Mouse (Mus musculus) heart, embryonic 14.5 days (tissue): ENCODE data around the gene Upk3bl. TPM values are rescaled to one million over a fixed set of nuclear protein-coding genes. Genes with fewer than 3 reads are reported as not detected.
A peak's percentile ranks its signal among the peaks of the same experiment; 100 is the strongest.

ENCODE experiments used
- ATAC-seq: fragments of 200-750 bp; cut with Nextera tagmentation; 2 replicates; pipeline ENCODE4 v1.8.0; 2017; ENCODE audit warnings: low read depth, moderate TSS enrichment; ENCODE audit not compliant: insufficient number of reproducible peaks, insufficient read depth, low FRiP score
- H3K27ac ChIP-seq, 2 experiments: fragments of 200-500 bp in 1 of 2; fragments of 300-500 bp in 1 of 2; sonication (generic) in 1 of 2; replicated peaks in 1 of 2; 2 replicates each; pipeline ENCODE4 v1.5.1; 2012 to 2014; ENCODE audit warnings: low read depth in 2 of 2, low read length in 2 of 2, control low read depth in 1 of 2, mild to moderate bottlenecking in 1 of 2, mixed read lengths in 1 of 2; ENCODE audit not compliant: control insufficient read depth in 1 of 2, insufficient read depth in 1 of 2
- H3K27me3 ChIP-seq: fragments of 300-500 bp; sonication (generic); 2 replicates; pipeline ENCODE4 v1.6.1; 2014; ENCODE audit warnings: mild to moderate bottlenecking, low read length, control low read depth; ENCODE audit not compliant: control insufficient read depth, insufficient read depth
- H3K36me3 ChIP-seq: fragments of 300-500 bp; sonication (generic); 2 replicates; pipeline ENCODE4 v1.6.1; 2014; ENCODE audit warnings: mild to moderate bottlenecking, control low read depth, low read length, mixed read lengths; ENCODE audit not compliant: control insufficient read depth, insufficient read depth
- H3K4me1 ChIP-seq, 2 experiments: fragments of 200-500 bp in 1 of 2; fragments of 300-500 bp in 1 of 2; sonication (generic) in 1 of 2; 2 replicates each; pipeline ENCODE4 v1.6.1; 2012 to 2014; ENCODE audit warnings: low read length in 2 of 2, control low read depth in 1 of 2, mixed read lengths in 1 of 2; ENCODE audit not compliant: control insufficient read depth in 2 of 2, insufficient read depth in 2 of 2
- H3K4me2 ChIP-seq: fragments of 300-500 bp; sonication (generic); 2 replicates; pipeline ENCODE4 v1.6.1; 2014; ENCODE audit warnings: mild to moderate bottlenecking, low read length
- H3K4me3 ChIP-seq, 2 experiments: fragments of 200-500 bp in 1 of 2; fragments of 300-500 bp in 1 of 2; sonication (generic) in 1 of 2; 2 replicates each; pipeline ENCODE4 v1.5.1; 2012 to 2014; ENCODE audit warnings: low read length in 2 of 2, mild to moderate bottlenecking in 2 of 2, control low read depth in 1 of 2, low read depth in 1 of 2, moderate library complexity in 1 of 2; ENCODE audit not compliant: control insufficient read depth in 1 of 2, insufficient read depth in 1 of 2
- H3K9ac ChIP-seq: fragments of 300-500 bp; sonication (generic); 2 replicates; pipeline ENCODE4 v1.6.1; 2014; ENCODE audit warnings: mild to moderate bottlenecking, low read length
- H3K9me3 ChIP-seq: fragments of 300-500 bp; sonication (generic); 2 replicates; pipeline ENCODE4 v1.6.1; 2016; ENCODE audit warnings: low read length, control low read depth; ENCODE audit not compliant: control insufficient read depth
- WGBS: fragments of 180-500 bp; shearing (Covaris S2); extraction: QIAGEN DNeasy Blood & Tissue Kit; methylation state at CpG from one replicate; pipeline ENCODE4 v1.1.7; 2014; 5-methylcytosine and 5-hydroxymethylcytosine counted together
- polyA plus RNA-seq: library from polyadenylated mRNA; unstranded; fragments of >200 nt; fragmentation: Nextera tagmentation; extraction: Ambion mirVana; gene quantifications from 2 replicates; pipeline ENCODE4 v1.2.1, GENCODE M21; 2014

The Upk3bl gene
- polyA plus RNA-seq, 1 experiment from 2014 or later: 0.46 TPM

- no peaks in the 10 kb centered on the region for H3K27me3 ChIP-seq
- 79% methylated on average over 2 of the region's 2 CpGs for WGBS
- peaks cover 38 to 51% of the 10 kb centered on the region in 2 experiments for H3K4me1 ChIP-seq
Observed at GRCm38 (mm10) chr5:136018726-136019125, 35.6 kb upstream of the Upk3bl start.

DNA sequence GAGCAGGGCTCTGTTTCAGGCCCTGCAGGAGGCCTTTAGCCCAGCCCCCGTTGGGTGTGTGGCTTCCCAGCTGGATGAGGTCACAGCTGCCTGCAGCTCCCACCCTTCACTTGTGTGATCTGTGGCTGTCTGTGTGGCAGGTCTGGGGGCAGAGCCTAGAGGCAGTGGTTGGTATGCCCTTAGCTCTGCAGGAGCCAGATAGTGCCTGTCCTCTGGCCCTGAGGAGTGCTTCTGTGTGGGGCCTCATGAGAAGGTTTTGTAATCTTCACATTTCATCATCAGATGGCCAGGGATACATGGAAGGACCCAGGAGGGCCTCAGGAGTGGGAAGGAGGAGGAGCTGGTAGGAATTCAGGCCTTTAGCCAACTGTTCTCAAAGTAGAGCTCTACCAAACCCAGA is 34.4 kb upstream of the Upk3bl start:
- H3K4me3 ChIP-seq: no peak overlapping the region
- peak overlapping the region; percentile 14 to 57; a peak in 2 of 4 replicates for H3K27ac ChIP-seq
- H3K27me3 ChIP-seq: no peaks in the 10 kb centered on the region
- no peak overlapping the region for H3K9ac ChIP-seq
- peaks cover 40% of the 10 kb centered on the region; the same call in 1 of the 2 replicates for H3K36me3 ChIP-seq
- 0% methylated on average over 1 of the region's 1 CpGs for WGBS
- H3K4me2 ChIP-seq: no peak overlapping the region
- peaks cover 34 to 46% of the 10 kb centered on the region in 2 experiments for H3K4me1 ChIP-seq
- peak; percentile 48; the same call in 1 of the 2 replicates for ATAC-seq
- H3K9me3 ChIP-seq: no peaks in the 10 kb centered on the region

More at GRCm38 (mm10) chr5:136018726-136019125, 35.6 kb upstream of the Upk3bl start:
- ATAC-seq: no peak
- Histone ChIP-seq H3K9ac (no peak overlapping the region), H3K4me2 (no peak overlapping the region), H3K27ac (no peak overlapping the region), H3K4me3 (no peak overlapping the region), H3K36me3 (peaks cover 30% of the 10 kb centered on the region; the same call in 1 of the 2 replicates), H3K9me3 (no peaks in the 10 kb centered on the region)

GRCm38 (mm10) chr5:136025712-136026111 is 28.6 kb upstream of the Upk3bl start:
- no peaks in the 10 kb centered on the region for H3K9me3 ChIP-seq
- no peak overlapping the region for H3K9ac ChIP-seq
- no peak overlapping the region for H3K4me3 ChIP-seq
- H3K27ac ChIP-seq: no peak overlapping the region
- no peak for ATAC-seq
- H3K4me1 ChIP-seq: no peaks in the 10 kb centered on the region
- H3K4me2 ChIP-seq: no peak overlapping the region
- 76% methylated on average over 3 of the region's 3 CpGs for WGBS
- H3K27me3 ChIP-seq: no peaks in the 10 kb centered on the region
- peaks cover 69% of the 10 kb centered on the region for H3K36me3 ChIP-seq

DNA sequence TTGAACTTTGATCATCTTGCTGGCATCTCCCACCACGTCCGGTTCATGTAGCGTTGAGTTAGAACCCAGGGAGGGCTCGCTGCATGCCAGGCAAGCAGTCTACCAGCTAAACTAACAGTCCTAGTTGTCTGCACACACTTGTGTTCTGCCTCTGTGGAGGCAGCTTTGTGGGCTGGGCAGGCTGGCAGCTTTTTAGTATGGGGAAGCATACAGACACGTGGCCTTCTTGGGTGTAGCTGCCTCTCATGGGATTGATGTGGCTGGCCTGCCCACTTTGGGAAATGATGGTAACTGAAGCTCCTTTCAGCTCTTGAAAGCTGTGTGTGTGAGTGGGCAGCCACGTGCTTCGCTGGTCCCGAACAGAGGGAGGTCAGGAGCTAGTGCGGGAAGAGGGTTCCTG is 27.4 kb upstream of the Upk3bl start:
- H3K9me3 ChIP-seq: no peaks in the 10 kb centered on the region
- no peak overlapping the region for H3K27ac ChIP-seq
- no peak overlapping the region for H3K4me3 ChIP-seq
- WGBS: 92% methylated on average over 9 of the region's 9 CpGs
- ATAC-seq: no peak
- no peak overlapping the region for H3K9ac ChIP-seq
- H3K4me2 ChIP-seq: no peak overlapping the region
- peaks cover 69% of the 10 kb centered on the region for H3K36me3 ChIP-seq
- H3K4me1 ChIP-seq: no peaks in the 10 kb centered on the region
- H3K27me3 ChIP-seq: no peaks in the 10 kb centered on the region

DNA sequence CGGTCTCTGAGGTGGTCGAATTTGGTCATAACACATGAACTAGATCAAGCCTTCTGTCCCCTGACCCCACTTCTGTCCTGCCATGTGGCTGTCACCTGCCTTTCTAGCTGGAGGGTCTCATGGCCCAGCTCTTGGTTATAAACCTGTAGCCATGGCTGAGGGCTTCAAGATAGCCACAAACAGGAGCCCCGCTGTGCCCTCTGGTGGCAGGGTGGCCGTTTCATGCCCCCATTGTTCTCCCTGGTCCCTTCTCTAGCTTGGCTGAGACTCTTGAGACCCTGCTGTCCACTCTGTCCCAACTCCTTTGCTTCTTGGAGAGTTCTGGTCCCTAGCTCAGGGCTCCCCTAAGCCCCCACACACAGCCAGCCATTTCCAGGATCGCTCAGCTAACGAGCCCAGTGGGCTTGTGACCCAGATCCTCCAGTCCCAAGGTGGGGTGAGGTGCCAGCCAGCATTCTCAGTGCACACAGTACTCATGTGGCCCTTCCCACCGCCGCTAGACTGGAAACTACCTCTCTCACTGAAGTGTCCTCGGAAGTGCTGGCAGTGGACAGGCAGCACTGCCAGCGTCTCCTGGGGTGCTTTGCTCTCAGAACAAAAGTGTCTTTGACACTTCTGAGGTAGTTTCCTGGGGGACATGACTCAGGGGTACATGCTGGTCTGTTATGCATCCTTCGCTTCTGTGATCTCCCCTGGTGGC is 26.5 kb upstream of the Upk3bl start:
- no peak overlapping the region for H3K9ac ChIP-seq
- H3K4me3 ChIP-seq: no peak overlapping the region
- WGBS: 84% methylated on average over 11 of the region's 11 CpGs
- no peaks in the 10 kb centered on the region for H3K9me3 ChIP-seq
- no peak for ATAC-seq
- no peaks in the 10 kb centered on the region for H3K27me3 ChIP-seq
- H3K4me1 ChIP-seq: no peaks in the 10 kb centered on the region
- no peak overlapping the region for H3K4me2 ChIP-seq
- H3K27ac ChIP-seq: no peak overlapping the region
- peaks cover 77% of the 10 kb centered on the region for H3K36me3 ChIP-seq

DNA sequence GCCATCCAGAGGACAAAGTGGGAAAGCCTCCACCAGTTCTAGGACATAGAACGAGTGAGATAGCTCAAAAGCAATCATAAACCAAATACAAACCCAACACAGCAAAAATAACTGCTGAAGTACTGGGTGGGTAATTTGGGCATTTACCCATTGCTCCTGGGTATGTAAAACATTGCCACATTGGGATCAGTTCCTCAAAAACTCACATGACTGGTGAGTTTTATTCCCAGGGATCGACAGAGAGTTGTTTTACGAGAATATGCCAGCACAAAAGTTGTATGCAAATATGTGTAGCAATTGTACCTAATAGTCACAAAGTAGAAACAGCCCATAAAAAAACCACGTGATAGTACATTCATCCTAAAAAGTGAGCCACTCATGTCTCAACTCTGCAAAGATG is 19.4 kb upstream of the Upk3bl start:
- Histone ChIP-seq H3K4me1 (peaks cover 0 to 4% of the 10 kb centered on the region in 2 experiments; a peak in 1 of 4 replicates), H3K4me3 (no peak overlapping the region), H3K9ac (no peak overlapping the region)

DNA sequence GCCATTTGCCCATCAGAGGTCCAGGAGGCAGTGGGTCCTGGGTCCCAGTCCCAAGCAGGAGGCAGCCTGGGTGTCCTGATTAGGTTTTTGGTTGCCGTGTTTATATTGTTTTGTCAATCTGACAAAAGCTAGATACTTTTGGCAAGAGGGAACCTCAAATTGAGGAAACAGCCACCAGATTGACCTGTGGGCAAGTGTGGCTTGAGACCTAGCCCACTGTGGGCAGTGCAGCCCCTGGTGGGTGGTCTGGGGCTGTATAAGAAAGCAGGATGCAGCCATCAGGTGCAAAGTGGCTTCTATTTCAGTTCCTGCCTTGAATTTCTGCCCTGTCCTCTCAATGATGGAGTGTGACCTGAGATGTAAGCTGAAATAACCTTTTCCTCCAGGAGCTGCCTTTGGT is 19.0 kb upstream of the Upk3bl start:
- Histone ChIP-seq H3K36me3 (peaks cover 29% of the 10 kb centered on the region), H3K27me3 (no peaks in the 10 kb centered on the region), H3K27ac (no peak overlapping the region), H3K4me3 (no peak overlapping the region), H3K9ac (no peak overlapping the region), H3K9me3 (no peaks in the 10 kb centered on the region), H3K4me2 (no peak overlapping the region), H3K4me1 (peaks cover 0 to 6% of the 10 kb centered on the region in 2 experiments; a peak in 2 of 4 replicates)
- ATAC-seq: no peak
- WGBS: 85% methylated on average over 1 of the region's 1 CpGs

More for the DNA sequence above, 19.4 kb upstream of the Upk3bl start:
- Histone ChIP-seq H3K9me3 (no peaks in the 10 kb centered on the region), H3K36me3 (peaks cover 33% of the 10 kb centered on the region), H3K4me2 (no peak overlapping the region), H3K27me3 (no peaks in the 10 kb centered on the region), H3K27ac (no peak overlapping the region)
- WGBS: 83% methylated on average over 4 of the region's 4 CpGs
- ATAC-seq: no peak

DNA sequence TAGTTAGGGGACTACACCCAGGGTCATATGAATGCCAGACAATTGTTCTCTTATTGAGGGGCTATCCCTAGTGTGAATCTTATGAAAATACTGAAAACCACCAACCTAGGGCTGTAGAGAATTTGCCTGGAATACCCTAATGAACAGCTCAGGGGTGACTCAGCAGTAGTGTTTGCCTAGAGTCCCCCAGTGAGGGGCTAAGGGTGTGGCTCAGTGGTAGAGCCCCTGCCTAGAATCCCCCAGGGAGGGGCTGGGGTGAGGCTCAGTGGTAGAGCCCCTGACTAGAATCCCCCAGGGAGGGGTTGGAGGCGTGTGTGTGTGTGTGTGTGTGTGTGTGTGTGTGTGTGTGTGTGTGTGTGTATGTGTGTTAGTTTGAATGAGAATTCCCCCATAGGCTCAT is 17.6 kb upstream of the Upk3bl start:
- Histone ChIP-seq H3K4me1 (peaks cover 0 to 6% of the 10 kb centered on the region in 2 experiments; a peak in 2 of 4 replicates), H3K27me3 (no peaks in the 10 kb centered on the region), H3K27ac (no peak overlapping the region), H3K36me3 (peaks cover 15% of the 10 kb centered on the region), H3K9ac (no peak overlapping the region), H3K4me3 (no peak overlapping the region), H3K9me3 (no peaks in the 10 kb centered on the region), H3K4me2 (no peak overlapping the region)
- ATAC-seq: no peak
- 100% methylated on average over 1 of the region's 1 CpGs for WGBS
